Mouse (Mus musculus) right cerebral cortex, postnatal 25 days (tissue): ENCODE measurements at regions not wholly inside any gene's neighbourhood (a gene's known extent, or its start where the extent isn't known, plus 50 kb on each side); places are given as distances from the start of the nearest gene placed in this dataset.

Source experiments
- DNase-seq: peaks from one replicate; pipeline ENCODE4 v3.0.0; 2022

- no peak for DNase-seq
Observed at GRCm38 (mm10) chr9:52377761-52378160, 209.4 kb upstream of the Zc3h12c start.

GRCm38 (mm10) chr9:52376914-52377313, 208.5 kb upstream of the Zc3h12c start:
- no peak for DNase-seq

- no peak for DNase-seq
Observed at GRCm38 (mm10) chr9:52371296-52371695, 202.9 kb upstream of the Zc3h12c start.

GRCm38 (mm10) chr9:52368911-52369310, 200.5 kb upstream of the Zc3h12c start:
- DNase-seq, result no peak

GRCm38 (mm10) chr9:52368080-52368479, 199.7 kb upstream of the Zc3h12c start:
- no peak for DNase-seq

- no peak for DNase-seq
Observed at GRCm38 (mm10) chr9:52366046-52366445, 197.7 kb upstream of the Zc3h12c start.

GRCm38 (mm10) chr9:52361599-52361998, 193.2 kb upstream of the Zc3h12c start:
- no peak for DNase-seq

GRCm38 (mm10) chr9:52359416-52359815, 191.0 kb upstream of the Zc3h12c start:
- no peak for DNase-seq

GRCm38 (mm10) chr9:52356549-52356948, 188.2 kb upstream of the Zc3h12c start:
- no peak for DNase-seq

- no peak for DNase-seq
Observed at GRCm38 (mm10) chr9:52355187-52355982, 187.0 kb upstream of the Zc3h12c start.

- DNase-seq, result no peak
Observed at GRCm38 (mm10) chr9:52348536-52349527, 180.5 kb upstream of the Zc3h12c start.

GRCm38 (mm10) chr9:52344177-52344877, 176.0 kb upstream of the Zc3h12c start:
- DNase-seq, result no peak

GRCm38 (mm10) chr9:52341029-52341428, 172.7 kb upstream of the Zc3h12c start:
- no peak for DNase-seq

- DNase-seq, result no peak
Observed at GRCm38 (mm10) chr9:52337786-52338322, 169.5 kb upstream of the Zc3h12c start.

GRCm38 (mm10) chr9:52334767-52335166, 166.4 kb upstream of the Zc3h12c start:
- DNase-seq, result no peak

GRCm38 (mm10) chr9:52333884-52334283, 165.5 kb upstream of the Zc3h12c start:
- no peak for DNase-seq

GRCm38 (mm10) chr9:52331748-52332147, 163.4 kb upstream of the Zc3h12c start:
- DNase-seq, result no peak

- no peak for DNase-seq
Observed at GRCm38 (mm10) chr9:52330652-52331051, 162.3 kb upstream of the Zc3h12c start.

GRCm38 (mm10) chr9:52324347-52324746, 156.0 kb upstream of the Zc3h12c start:
- no peak for DNase-seq

- DNase-seq, result no peak
Observed at GRCm38 (mm10) chr9:52323757-52324156, 155.4 kb upstream of the Zc3h12c start.

GRCm38 (mm10) chr9:52323226-52323625, 154.9 kb upstream of the Zc3h12c start:
- no peak for DNase-seq

- DNase-seq, result no peak
Observed at GRCm38 (mm10) chr9:52301521-52301920, 133.1 kb upstream of the Zc3h12c start.

- no peak for DNase-seq
Observed at GRCm38 (mm10) chr9:52298329-52298728, 130.0 kb upstream of the Zc3h12c start.
